Mouse (Mus musculus) naive thymus-derived CD4-positive, alpha-beta T cell, adult 2 months (primary cell): ENCODE data around the gene Rgs2.

Experiments
- DNase-seq: peaks from one replicate; pipeline ENCODE4 v3.0.0-alpha.2; 2011; ENCODE audit warnings: low read depth

Rgs2 gene

DNA sequence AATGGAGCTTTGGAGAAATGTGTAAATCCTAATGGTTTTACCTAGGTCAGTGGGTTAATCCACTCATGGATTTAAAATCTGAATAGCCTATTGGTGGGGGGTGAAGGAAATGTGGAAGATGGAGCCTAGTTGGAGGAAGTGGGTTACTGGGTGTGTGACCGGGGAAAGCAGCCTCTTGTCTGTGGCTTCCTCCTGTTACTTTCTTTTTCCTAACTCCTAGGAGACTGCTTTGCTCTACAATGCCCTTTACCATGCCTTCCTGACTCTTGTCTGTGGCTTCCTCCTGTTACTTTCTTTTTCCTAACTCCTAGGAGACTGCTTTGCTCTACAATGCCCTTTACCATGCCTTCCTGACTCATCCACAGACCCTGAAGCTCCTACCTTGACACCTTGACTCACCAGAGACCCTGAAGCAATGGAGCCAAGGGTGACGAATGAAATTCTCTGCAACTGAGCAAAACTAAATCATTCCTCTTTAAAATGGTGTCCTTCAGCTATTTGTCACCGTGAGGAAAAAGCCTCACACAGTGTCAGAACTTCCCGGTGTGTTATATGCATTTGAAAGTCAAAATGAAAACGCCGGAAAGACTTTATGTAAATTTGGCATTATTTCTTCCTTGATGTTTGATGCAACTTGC lies 18.9 kb downstream of the Rgs2 start:
- no peak for DNase-seq

DNA sequence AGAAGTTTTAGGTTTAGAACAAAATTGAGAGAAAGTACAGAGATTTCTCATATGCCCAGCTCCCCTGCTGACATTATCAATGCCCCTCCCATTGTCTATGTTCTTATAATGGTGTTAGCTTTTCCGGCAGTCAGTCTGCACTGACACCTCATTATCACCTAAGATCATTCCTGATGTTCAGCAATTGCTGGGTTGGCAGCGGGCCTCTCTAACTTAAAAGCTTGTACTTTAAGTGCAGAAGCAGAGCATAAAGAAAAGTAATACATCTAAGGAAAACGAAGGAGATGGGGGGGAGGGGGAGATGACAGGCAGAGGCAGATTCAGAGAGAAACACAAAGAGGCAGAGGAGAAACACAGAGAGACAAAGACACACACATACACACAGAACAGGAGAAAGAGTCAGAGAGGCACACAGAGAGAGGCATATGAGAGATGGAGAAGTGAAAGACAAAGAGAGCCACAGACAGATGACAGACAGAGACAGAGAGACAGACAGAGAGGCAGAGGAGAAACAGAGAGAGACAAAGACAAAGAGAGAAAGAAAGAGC lies 21.1 kb downstream of the Rgs2 start:
- DNase-seq: peak; percentile 30

DNA sequence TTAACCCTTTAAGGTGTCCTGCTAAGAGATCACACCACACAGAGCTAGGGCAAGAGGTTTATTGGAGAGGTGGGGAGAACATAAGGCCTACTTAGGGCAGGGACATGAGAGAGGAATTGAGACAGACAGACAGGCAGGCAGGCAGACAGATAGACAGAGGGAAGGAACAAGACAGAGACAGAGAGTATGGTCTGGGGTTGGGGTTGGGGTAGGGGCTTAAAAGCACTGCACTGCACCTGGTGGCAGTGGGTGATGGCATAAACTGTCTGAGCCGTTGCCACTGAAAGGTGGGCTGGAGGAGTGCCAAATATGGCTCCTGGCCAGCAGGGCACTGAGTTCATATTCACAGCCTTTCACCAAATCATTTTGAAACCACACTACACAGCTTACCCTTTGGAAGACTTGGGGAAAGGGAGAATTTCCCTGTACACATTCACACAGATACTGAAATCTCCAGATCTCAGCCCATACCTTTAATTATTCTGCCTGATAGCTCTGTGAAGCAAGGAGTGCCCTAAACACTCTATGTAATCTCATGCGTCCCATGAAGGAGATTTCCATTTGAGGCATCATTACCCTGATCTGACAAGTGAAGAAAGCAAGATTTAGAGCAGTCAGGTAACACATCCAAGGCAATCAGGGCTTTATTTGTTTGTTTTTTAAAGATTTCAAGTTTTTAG lies 21.7 kb downstream of the Rgs2 start:
- DNase-seq: no peak

DNA sequence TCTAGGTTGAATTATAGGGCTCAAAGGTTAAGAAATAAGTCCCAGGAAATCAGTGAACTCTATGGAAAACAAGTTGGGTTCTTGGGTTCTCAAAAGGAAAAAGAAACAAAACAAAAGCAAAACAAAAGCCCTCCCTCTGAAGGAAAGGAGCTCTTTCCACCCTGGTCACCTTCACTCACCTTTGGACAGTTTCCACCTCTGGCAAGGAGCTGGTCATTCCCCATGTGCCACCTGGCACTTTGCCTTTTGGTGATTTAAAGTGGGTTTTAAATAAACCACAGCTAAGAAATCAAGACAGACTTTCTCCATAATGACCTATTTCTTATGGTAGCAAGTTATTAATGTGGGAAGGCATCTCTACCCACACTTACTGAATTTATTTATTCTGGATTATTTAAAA lies 23.1 kb downstream of the Rgs2 start:
- DNase-seq: no peak

DNA sequence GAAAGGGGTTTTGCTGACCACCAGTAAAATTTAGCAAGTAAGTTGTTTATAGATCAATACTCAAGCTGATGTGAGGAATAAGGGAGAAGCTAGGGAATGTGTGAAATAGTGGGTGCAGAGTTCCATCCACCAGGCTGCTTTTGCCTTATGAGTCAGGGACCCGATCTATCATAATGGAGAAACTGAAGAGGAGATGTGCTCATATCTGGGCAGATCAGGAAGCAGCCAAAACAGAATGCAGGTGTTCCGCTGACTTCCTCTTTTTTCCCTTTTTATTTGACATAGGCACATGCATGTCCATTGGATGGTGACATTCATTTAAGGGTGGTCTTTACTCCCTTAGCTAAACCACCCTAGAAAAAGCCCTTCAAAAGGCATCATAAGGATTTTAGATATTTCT lies 29.3 kb downstream of the Rgs2 start:
- DNase-seq: no peak

DNA sequence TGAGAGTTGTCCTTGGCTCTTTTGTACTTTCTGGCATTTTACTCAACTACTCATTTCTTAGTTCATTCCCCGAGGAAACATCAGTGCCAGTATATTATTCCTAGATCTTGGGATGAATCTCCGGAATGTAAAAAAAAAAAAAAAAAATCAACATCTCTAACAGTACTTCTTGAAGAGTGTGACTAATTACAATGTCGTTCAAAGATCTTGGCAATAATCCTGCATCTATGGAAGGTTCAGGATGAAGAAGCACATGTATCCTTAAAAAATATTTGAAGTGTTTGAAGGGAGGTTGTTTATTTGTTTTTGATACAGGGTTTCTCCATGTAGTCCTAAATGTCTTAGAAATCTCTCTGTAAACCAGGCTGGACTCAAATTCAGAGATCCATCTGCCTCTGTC lies 41.7 kb downstream of the Rgs2 start:
- DNase-seq: no peak

DNA sequence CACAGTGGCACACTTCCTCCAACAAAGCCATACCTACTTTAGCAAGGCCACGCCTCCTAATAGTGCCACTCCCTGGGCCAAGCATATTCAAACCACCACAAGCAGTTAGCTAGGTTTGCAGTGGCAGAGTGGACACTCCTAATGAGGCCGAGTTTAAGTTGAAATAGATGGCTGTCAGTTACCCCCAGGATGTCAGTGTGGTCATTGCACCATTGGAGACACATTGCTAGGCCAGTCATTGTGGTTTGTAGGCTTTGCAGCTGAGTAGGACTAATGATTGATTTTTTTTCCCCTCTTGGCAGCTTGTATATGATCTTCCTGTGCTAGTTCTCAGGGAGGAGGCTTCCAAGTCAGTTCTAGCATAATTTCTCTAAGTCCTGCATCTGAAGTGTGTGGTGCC lies 43.6 kb downstream of the Rgs2 start:
- DNase-seq: no peak

DNA sequence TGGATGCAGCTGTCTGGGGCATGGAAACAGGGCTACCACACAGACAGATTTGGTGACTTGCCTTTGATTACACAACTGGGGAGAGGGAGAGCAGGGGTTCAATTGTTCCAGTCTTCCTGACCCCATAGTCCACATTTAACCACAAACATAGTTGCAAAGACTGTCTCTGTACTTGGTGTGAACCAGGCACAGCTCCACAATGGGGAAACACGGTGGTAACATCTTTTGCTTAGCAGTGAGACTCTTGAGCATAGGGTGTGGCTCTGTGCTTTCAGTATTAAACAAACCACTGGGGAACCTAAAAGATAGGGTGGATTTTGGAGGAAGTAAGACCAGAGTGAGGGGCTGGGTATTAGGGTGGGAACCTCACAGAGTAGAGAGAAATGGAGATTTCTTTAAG lies 47.9 kb downstream of the Rgs2 start:
- DNase-seq: peak; percentile 9

DNA sequence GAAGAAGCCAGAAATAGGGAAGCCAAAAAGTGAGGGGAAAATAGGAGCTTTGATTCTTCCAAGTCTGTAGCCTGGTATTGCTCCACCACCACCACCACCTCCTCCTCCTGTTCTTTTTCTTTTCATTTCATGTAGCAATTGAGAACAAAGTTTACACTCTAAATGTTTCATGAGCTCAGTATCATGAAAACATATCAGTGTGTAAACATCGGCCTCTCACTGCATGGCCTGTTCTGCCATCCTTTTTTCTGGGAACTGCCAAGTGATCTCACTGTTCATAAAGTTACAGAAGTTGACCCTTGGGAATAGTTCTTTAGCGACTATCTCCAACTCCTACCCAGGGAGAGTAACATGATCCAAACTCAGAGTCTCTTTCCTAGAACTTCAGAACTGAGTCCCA lies 51.1 kb downstream of the Rgs2 start:
- DNase-seq: no peak
